Mouse (Mus musculus) neutrophil, adult 5-6 weeks (primary cell): ENCODE measurements around the gene Nr6a1. TPM values are rescaled to one million over a fixed set of nuclear protein-coding genes. Genes with fewer than 3 reads are reported as not detected.

Experiments used
- ATAC-seq: fragments of 151-379, 151-347 bp; 2 replicates; pipeline ENCODE4 v1.8.0; 2017; ENCODE audit warnings: mild to moderate bottlenecking, moderate TSS enrichment; ENCODE audit not compliant: insufficient number of reproducible peaks, poor library complexity, low FRiP score, severe bottlenecking; ENCODE audit errors: extremely low read depth
- total RNA-seq: library from RNA; stranded (forward); fragments of 200-1000 nt; gene quantifications from 2 replicates; pipeline ENCODE4 v1.2.3, GENCODE M21; 2017

The Nr6a1 gene
- total RNA-seq, 1 experiment from 2014 or later: 1.6 TPM

- no peak for ATAC-seq
These were observed 21.4 kb downstream of the Nr6a1 start for GRCm38 (mm10) chr2:38906097-38906496.

GRCm38 (mm10) chr2:38904290-38904689, 23.2 kb downstream of the Nr6a1 start:
- ATAC-seq: no peak

- ATAC-seq: no peak
These were observed 24.6 kb downstream of the Nr6a1 start for GRCm38 (mm10) chr2:38902866-38903265.

GRCm38 (mm10) chr2:38880907-38881672, 46.4 kb downstream of the Nr6a1 start:
- ATAC-seq: no peak

- ATAC-seq: no peak
These were observed 52.9 kb downstream of the Nr6a1 start for GRCm38 (mm10) chr2:38874544-38875108.

GRCm38 (mm10) chr2:38872730-38873129, 54.8 kb downstream of the Nr6a1 start:
- ATAC-seq: no peak

GRCm38 (mm10) chr2:38866711-38867110, 60.8 kb downstream of the Nr6a1 start:
- ATAC-seq: no peak

GRCm38 (mm10) chr2:38864011-38864410, 63.5 kb downstream of the Nr6a1 start:
- ATAC-seq: peak; percentile 55; the same call in 1 of the 2 replicates

- ATAC-seq: no peak
These were observed 75.7 kb downstream of the Nr6a1 start for GRCm38 (mm10) chr2:38851797-38852196.

GRCm38 (mm10) chr2:38846319-38846718, 81.2 kb downstream of the Nr6a1 start:
- ATAC-seq: no peak

- ATAC-seq: no peak
These were observed 92.0 kb downstream of the Nr6a1 start for GRCm38 (mm10) chr2:38835489-38835888.

- no peak for ATAC-seq
These were observed 95.5 kb downstream of the Nr6a1 start for GRCm38 (mm10) chr2:38831976-38832375.

- ATAC-seq: no peak
These were observed 98.0 kb downstream of the Nr6a1 start for GRCm38 (mm10) chr2:38829521-38829920.

GRCm38 (mm10) chr2:38827801-38828306, 99.6 kb downstream of the Nr6a1 start:
- ATAC-seq: no peak

GRCm38 (mm10) chr2:38826189-38826588, 101.3 kb downstream of the Nr6a1 start:
- ATAC-seq: no peak

- ATAC-seq: peak; percentile 28
These were observed 102.4 kb downstream of the Nr6a1 start for GRCm38 (mm10) chr2:38824791-38825768.

GRCm38 (mm10) chr2:38823912-38824583, 103.4 kb downstream of the Nr6a1 start:
- ATAC-seq: peak; percentile 53; the same call in 1 of the 2 replicates

GRCm38 (mm10) chr2:38823406-38823805, 104.1 kb downstream of the Nr6a1 start:
- ATAC-seq: no peak

GRCm38 (mm10) chr2:38822995-38823394, 104.5 kb downstream of the Nr6a1 start:
- peak; percentile 64 for ATAC-seq
